Mouse (Mus musculus) T-helper 1 cell (primary cell): ENCODE data around the gene Adpgk.

ENCODE experiments used
- in situ Hi-C: fragments of 300-600 bp; cut with MboI, MseI; formaldehyde crosslinking; loops from one replicate; pipeline ENCODE4 v1.15.1; 2025; ENCODE audit warnings: high pct_unique_total_duplicates

The Adpgk gene

GRCm38 (mm10) chr9:59369646-59370045, 78.3 kb downstream of the Adpgk start:
- in situ Hi-C loops, result no loop called here
